12 mouse cellular contexts compared by ENCODE assay signal in the genomic region with DNA sequence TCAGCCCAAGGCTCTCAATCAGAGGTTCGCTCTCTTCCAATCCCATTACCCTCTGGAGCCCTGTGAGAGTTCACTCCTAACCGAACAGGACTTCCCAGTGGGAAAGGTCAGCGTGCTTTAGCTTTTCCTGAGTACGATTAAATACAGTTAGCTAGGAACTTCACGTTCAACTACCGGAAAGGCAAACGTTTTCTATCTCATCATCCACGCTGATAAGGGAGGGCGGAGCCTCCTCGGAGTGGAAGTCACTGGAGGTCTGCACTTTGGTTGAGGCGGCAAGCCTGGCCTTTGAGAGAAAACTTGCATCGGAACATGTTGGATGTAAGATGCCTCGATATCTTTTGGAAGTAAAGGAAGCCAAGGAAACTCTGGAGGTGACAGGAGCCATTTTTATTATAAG. TPM values are rescaled to one million over a fixed set of nuclear protein-coding genes. Genes with fewer than 3 reads are reported as not detected.
DNase-seq lines count a peak whose midpoint lies in the region; ATAC-seq lines count a peak whose summit lies in the region.
"Had no signal": no experiment of that assay in that cellular context is flagged by ENCODE, and none has a peak within 500 bp of the region (broad histone marks: within the 10 kb centered on the region; RNA-seq: fewer than 3 reads in every experiment).

No protein-coding gene starts in this region.

- peaks cover 30% of the 10 kb centered on the region for H3K4me1 ChIP-seq in heart, embryonic 12.5 days (replicated peaks)
- H3K4me1 ChIP-seq in liver, embryonic 13.5 days (replicated peaks), result peaks cover 63% of the 10 kb centered on the region

- peak overlapping the region; percentile 67; the same call in 1 of the 2 replicates for H3K27ac ChIP-seq in heart, embryonic 12.5 days (ENCODE audit: poor library complexity, severe bottlenecking)
- H3K27ac ChIP-seq in liver, embryonic 13.5 days, result peak overlapping the region; percentile 89
- H3K27ac ChIP-seq: macrophage had no signal

- H3K9ac ChIP-seq in heart, embryonic 12.5 days, result peak overlapping the region; percentile 2; the same call in 1 of the 2 replicates
- peak overlapping the region; percentile 67 for H3K9ac ChIP-seq in liver, embryonic 13.5 days

- no peak overlapping the region for H3K4me3 ChIP-seq in heart, embryonic 12.5 days
- H3K4me3 ChIP-seq in liver, embryonic 13.5 days (replicated peaks), result peak overlapping the region; percentile 43

- H3K27me3 ChIP-seq in heart, embryonic 12.5 days (replicated peaks), result no peaks in the 10 kb centered on the region
- H3K27me3 ChIP-seq in liver, embryonic 13.5 days, result no peaks in the 10 kb centered on the region

- peak overlapping the region; percentile 15; the same call in 1 of the 2 replicates for H3K4me2 ChIP-seq in heart, embryonic 12.5 days
- H3K4me2 ChIP-seq in liver, embryonic 13.5 days, result peak overlapping the region; percentile 73

- no peaks in the 10 kb centered on the region for H3K9me3 ChIP-seq in heart, embryonic 12.5 days (replicated peaks)
- no peaks in the 10 kb centered on the region for H3K9me3 ChIP-seq in liver, embryonic 13.5 days (replicated peaks)

- DNase-seq in heart, adult 9 months (ENCODE audit: low spot score in 2 of 2), result no peak
- peak; percentile 89 for DNase-seq in 416B (ENCODE audit: low read depth)
- peak; percentile 61 for DNase-seq in liver, embryonic 13.5 days
- DNase-seq in left cerebral cortex, postnatal 10 days (ENCODE audit: extremely low spot score in 1 of 2, low spot score in 2 of 2), result no peak
- DNase-seq in retina, embryonic 14.5 days (ENCODE audit: low spot score), result no peak
- no peak for DNase-seq in thymus, adult 18-20 months
- DNase-seq: cerebellum, postnatal 36 days had no signal

- peaks cover 18% of the 10 kb centered on the region for H3K36me3 ChIP-seq in heart, embryonic 12.5 days
- H3K36me3 ChIP-seq in liver, embryonic 13.5 days, result peaks cover 26% of the 10 kb centered on the region

- intact Hi-C loops in left cerebral cortex, postnatal 10 days (cut with DNase I), result loop anchor here (10.0 kb wide), 1 partner anchor 252 kb away; no protein-coding TSS in a partner anchor

- 29% methylated on average over 13 of the region's 13 CpGs for WGBS in heart, embryonic 12.5 days
- 11% methylated on average over 13 of the region's 13 CpGs for WGBS in liver, embryonic 13.5 days (ENCODE audit: insufficient replicate concordance)

- ATAC-seq in heart, embryonic 12.5 days (ENCODE audit: insufficient number of reproducible peaks, low FRiP score), result peak; percentile 53
- ATAC-seq in erythroblast, adult 5-6 weeks (replicated peaks; ENCODE audit: low FRiP score, poor library complexity, severe bottlenecking), result 0 out of 2 replicates have a peak, but pooled peaks have one; percentile 29
- peak; percentile 29; the same call in 1 of the 2 replicates for ATAC-seq in liver, embryonic 13.5 days (ENCODE audit: low read depth)
- ATAC-seq: CD4-positive, CD25-positive, alpha-beta regulatory T cell, adult 4 months; hindbrain, embryonic 16.5 days had no signal

RNA-seq across cellular contexts. Expression of a gene that starts 24.7 kb away (rescaled TPM):
- 49.9 and 51.3 TPM in 2 replicates for polyA plus RNA-seq in heart, embryonic 12.5 days (2016; fragmentation: Nextera tagmentation; extraction: Ambion mirVana)
- 20.1 and 24.0 TPM in 2 replicates for total RNA-seq in erythroblast, adult 5-6 weeks (2015; ENCODE audit: low replicate concordance)
- 21.0 and 25.6 TPM in 2 replicates for total RNA-seq in erythroblast, adult 5-6 weeks (2017; ENCODE audit: low replicate concordance)
- polyA plus RNA-seq in liver, embryonic 13.5 days (2015; fragmentation: Nextera tagmentation; extraction: Ambion mirVana), result 28.3 and 29.1 TPM in 2 replicates
- total RNA-seq in left cerebral cortex, postnatal 10 days (2021), result 10 to 100 TPM; 17.2 to 17.5 TPM
- polyA plus RNA-seq: CD4-positive, CD25-positive, alpha-beta regulatory T cell, adult 4 months had no signal

Comparison
In these comparisons a context has a peak if more than half of its experiments do, and no peak if none do; other contexts are left out.
1. DNase-seq: peak in 416B (single experiment) and liver, embryonic 13.5 days (single experiment); none in heart, adult 9 months (0 of 2), left cerebral cortex, postnatal 10 days (0 of 2), retina, embryonic 14.5 days (single experiment) and thymus, adult 18-20 months (0 of 2).
2. Peak in every context shown above with its lines, with median percentiles within 50 percentile points of each other: ATAC-seq.